Mouse (Mus musculus) adrenal gland, postnatal 10 days (tissue): ENCODE results near the gene Tmem248. TPM values are rescaled to one million over a fixed set of nuclear protein-coding genes. Genes with fewer than 3 reads are reported as not detected.
"Not testable (repeated sequence)": the region's sequence is repeated elsewhere in the genome, so short reads cannot be mapped to it uniquely, and the experiment has no call there.

Source experiments
- DNase-seq: peaks from one replicate; pipeline ENCODE4 v3.0.0; 2021; ENCODE audit warnings: mixed read lengths
- total RNA-seq, 2 experiments: library from RNA; stranded (reverse); gene quantifications; 2 replicates each; pipeline ENCODE4 v1.2.3; 2021

Gene Tmem248
- total RNA-seq, 2 experiments from 2014 or later: 48.6 to 54.3 TPM

GRCm38 (mm10) chr5:130203948-130204347 lies 12.9 kb upstream of the Tmem248 start:
- peak; percentile 40 for DNase-seq

DNA sequence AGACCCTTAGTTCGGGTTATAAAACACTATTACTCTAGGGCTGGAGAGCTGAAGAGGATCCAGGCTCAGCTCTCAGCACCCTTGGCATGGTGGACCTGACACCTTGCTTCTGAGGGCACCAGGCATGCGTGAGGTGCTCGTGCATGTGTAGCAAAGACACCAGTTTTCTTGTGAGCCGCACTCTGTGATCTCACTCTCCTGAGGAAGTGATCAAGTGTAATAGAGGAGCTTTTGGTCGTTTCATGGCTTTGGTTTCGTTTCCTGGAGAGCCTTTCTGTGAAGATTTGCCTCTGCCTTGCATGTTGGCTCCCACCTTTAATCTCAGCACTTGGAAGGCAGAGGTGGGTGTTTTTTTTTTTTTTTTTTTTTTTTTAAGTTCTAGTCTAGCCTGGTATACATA lies 12.3 kb upstream of the Tmem248 start:
- no peak for DNase-seq

GRCm38 (mm10) chr5:130205441-130206023 lies 11.3 kb upstream of the Tmem248 start:
- no peak for DNase-seq

DNA sequence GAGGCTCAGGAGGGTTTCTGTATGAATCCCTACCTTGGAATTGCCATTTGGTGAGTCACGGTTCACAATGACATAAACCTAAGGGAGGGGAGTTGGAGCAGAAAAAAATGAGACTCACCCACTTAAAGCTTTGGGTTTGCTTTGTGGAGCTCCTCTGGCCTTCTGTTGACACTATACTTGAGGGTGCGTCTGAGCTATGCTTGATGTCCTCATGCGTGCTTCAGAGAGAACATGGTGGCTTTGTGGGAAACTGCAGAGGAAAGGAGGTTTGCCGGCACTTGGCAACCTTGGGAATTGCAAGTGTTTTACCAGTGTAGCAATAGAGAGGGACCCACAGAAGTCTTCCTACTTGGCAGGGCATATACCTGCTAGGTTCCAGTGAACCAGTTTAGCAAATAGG lies 9.6 kb upstream of the Tmem248 start:
- DNase-seq: no peak

DNA sequence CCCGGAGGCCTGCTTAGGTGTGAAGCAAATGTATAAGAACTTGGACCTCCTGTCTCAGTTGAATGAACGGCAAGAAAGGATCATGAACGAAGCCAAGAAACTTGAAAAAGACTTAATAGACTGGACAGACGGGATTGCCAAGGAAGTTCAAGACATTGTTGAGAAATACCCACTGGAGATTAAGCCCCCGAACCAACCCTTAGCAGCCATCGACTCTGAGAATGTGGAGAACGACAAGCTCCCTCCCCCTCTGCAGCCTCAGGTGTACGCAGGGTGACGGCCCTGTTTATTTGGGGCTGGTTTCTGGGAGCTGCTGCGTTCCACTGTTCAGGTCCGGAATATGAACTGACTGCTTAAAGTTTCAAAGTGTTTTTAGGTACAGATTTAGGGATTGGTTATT lies 3.9 kb upstream of the Tmem248 start:
- no peak for DNase-seq

GRCm38 (mm10) chr5:130217406-130217805 lies 525 bp downstream of the Tmem248 start:
- DNase-seq: peak; percentile 32

GRCm38 (mm10) chr5:130218336-130218735 lies 1.5 kb downstream of the Tmem248 start:
- no peak for DNase-seq

DNA sequence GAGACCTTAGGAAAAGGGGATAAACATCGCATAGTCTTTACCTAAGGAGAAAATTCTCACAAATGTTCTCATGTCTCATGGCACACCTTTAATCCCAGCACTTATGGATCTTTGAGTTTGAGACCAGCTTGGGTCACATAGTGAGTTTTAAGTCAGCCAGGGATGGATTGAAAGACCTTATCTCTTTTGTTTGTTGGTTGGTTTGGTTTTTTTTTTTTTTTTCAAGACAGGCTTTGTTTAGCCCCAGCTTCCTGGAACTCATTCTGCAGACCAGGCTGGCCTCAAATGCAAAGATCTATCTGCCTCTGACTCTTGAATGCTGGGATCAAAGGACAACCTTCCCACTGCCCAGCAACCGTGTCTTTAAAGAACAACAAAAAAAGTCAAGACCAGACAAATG lies 4.4 kb downstream of the Tmem248 start:
- DNase-seq: no peak

DNA sequence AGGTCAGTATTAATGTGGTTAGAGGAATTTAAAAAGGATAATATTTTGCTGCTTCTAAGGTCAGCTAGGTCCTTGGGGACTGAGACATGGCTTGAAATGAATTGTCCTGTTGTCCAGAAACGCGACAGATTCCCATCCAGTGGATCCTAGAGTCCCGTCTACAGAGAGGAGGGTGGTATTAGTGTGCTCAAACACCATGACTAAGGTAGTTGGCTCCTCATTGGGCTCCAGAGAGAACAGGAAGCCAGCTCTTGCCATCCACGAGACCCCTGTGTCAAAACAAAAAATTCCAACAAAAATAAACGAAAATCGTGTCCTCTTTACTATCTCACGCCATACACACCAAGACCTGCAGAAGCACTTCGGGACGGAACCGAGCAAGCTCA lies 4.9 kb downstream of the Tmem248 start:
- DNase-seq: no peak

DNA sequence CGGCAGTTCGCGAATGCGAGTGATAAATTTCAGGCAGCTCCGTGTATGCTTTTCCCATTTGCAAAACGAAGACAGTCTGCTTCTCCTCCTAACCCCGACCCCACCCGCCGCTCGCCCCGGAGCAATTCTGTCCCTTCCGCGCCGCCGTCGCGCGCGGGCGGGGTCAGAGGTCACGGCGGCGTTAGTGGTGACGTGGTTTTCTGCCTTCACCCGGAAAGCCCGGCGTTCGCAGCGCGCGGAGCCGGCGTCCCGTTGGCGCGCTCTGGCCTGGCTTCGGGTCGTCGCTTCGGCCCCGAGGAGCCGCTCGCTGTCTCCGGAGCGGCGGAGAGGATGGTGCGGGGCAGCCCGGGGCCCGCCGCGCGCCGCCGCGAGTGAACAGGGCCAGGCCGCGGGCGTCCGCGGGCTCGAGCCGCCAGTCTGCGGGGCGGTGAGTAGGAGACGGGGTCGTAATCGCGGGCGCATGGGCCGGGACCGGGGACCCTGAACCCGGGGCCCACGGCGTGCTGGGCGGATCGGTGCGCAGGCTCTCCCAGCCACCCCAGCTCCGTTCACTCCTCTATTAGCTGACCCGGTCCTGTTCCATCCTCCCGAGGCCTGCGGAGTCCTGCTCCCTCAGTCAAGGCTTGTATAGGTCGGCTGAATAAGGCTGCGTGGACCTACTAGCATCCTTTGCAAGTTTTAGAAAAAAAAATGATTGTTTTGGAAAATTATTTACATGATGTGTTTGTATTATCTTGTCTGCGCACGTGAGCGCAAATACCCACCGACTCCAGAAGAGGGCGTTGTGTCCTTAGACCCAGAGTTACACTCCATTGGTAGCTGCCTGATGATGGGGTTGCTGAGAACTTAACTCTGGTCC lies 5.5 kb downstream of the Tmem248 start:
- DNase-seq: peak; percentile 98

GRCm38 (mm10) chr5:130226790-130227189 lies 9.9 kb downstream of the Tmem248 start:
- no peak for DNase-seq

DNA sequence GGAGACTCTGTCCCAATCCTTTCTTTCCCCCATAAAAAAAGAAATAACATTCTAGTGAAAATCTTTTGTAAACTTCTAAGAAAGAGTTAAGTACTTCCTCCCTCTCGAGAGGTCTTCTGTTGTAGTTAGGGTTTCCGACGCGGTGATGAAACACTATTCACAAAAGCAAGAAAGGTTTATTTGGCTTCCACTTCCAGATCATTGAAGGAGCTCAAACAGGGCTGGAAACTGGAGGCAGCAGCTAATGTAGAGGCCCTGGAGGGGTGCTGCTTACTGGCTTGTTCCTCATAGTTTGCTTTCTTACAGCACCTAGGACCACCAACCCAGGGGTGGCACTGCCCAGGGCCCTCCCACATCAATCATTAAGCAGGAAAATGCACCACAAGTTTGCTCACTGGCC lies 11.2 kb downstream of the Tmem248 start:
- no peak for DNase-seq

DNA sequence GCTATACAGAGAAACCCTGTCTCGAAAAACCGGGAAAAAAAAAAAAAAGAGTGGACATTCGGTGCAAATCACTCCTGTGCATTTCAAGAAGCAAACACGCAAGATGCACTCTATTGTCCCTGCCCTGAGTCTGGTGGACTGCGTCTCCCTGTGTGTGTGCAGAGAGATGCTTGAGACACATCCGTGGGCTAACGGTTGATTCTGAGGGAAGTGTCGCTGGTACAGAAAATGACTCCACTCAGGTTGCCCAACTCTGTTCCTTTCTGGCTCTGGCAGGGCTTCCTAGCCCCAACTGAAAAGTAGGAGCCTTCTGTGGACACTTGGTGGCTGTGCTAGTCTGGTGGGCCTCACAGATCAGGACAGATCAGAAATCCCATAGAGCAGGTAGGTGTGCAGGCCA lies 19.4 kb downstream of the Tmem248 start:
- no peak for DNase-seq

DNA sequence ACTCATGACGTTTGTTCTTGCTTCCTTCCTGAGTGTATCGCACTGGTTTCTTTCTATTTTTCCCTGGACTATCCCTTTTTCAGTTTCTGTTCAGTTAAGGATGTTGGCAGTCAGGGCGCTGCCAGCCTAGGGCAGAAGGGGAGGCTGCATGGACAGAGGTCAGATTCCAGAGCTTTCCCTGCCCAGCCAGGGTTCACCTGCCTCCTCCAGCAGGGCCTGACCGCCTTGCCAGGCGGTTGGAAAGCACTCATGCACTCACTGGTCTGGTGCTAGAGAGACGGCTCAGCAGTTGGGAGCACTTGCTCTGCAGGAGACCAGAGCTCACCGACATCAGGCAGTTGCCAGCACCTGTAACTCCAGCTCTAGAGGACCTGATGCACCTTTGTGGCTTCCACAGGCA lies 22.4 kb downstream of the Tmem248 start:
- no peak for DNase-seq

DNA sequence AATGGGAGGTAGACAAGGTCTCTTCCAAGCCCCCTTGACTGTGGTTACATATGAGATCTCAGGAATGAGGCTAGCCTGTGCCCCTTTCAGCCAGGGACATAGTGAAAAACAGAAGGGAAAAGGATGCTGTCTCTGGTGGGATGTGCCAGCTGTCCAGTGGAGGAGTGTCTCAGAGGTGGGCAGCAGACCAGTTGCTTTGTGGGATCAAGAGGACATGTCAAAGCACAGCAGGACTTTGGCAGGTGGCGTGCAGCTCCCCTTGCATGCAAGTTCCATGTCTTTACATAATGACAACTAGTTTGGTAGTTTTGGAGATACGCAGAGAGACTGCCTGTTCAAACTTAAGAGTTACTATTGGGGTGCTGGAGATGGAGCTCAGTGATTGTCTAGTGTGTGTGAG lies 23.0 kb downstream of the Tmem248 start:
- DNase-seq: no peak

- DNase-seq: no peak
These were observed 24.5 kb downstream of the Tmem248 start for GRCm38 (mm10) chr5:130241426-130241825.

DNA sequence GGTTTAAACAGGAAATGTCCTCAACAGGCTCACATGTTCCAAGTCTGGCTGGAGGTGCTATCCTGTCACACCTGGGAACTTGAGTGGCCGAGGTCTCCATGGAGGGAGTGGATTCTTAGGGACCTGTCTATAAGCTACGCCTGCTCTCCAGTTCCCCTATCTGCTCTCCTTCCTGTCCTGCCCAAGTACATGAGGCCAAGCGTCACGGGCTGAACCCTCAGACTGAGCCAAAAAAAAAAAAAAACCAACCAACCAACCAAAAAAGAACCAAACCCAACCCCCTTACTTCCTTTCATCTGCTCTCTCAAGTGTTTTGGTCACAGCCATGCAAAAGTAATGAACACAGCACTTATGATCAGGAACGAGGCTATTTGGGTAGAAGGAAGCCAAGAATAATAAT lies 30.9 kb downstream of the Tmem248 start:
- DNase-seq: no peak

DNA sequence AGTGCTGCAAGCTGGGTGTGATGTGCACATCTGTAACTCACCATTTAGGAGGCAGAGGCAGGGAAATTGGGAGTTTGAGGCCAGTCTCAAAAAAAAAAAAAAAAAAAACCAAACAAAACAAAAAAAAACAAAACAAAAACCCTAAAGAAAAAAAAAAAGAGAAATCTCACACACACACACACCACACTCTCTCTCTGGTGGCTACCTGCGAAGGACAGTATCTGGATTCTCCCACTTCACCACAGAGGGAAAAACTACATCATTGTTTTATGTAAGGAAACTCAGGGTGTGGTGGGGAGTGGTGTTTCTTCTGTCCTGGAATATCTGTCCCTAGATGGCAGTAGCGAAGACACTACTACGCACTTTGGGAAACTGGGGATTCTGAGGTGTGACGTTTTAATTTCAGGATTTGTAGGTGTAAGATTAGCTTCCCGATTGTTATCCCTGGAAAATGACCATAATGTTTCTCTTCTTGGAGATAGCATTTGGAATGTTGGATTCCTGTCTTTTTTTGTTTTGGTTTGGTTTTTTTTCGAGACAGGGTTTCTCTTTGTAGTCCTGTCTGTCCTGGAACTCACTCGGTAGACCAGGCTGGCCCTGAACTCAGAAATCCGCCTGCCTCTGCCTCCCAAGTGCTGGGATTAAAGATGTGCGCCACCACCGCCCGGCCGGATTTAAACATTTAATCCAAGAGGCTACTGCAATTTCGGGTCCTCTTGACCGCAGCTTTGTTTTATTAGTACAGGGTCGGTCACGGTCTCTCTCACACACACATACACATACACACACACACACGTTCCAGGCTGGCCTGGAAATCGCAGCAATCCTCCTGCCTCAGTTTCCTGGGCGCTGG lies 37.5 kb downstream of the Tmem248 start:
- peak; percentile 24 for DNase-seq

GRCm38 (mm10) chr5:130255017-130255720 lies 38.3 kb downstream of the Tmem248 start, which contains the start of the genes Sbds and Tyw1:
Sbds (minus strand) TSS chr5:130255530.
Tyw1 (plus strand) TSS chr5:130255619.
- DNase-seq: peak; percentile 98

- DNase-seq: not testable (repeated sequence)
These were observed 39.1 kb downstream of the Tmem248 start for GRCm38 (mm10) chr5:130255799-130256525.

- DNase-seq: peak; percentile 94
These were observed 39.9 kb downstream of the Tmem248 start for GRCm38 (mm10) chr5:130256678-130257271.
